34 mouse cellular contexts compared by ENCODE assay signal in the genomic region with DNA sequence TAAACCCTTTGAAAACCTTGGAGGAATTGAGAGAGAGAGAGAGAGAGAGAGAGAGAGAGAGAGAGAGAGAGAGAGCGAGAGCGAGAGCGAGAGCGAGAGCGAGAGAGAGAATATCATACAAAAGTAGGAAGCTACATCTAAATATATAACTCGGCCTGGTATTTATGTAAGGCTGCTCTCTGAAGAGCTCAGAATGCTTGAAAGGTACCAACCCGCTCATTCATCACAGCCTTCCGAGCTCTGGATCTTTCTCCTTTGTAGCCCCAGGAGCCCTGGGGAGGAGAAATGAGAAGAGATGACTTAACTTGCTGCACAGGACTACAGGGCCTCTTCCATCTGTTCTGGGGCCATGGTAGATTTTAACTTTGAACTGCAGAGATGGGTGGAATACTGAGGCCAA.
"Had no signal": no experiment of that assay in that cellular context is flagged by ENCODE, and none has a peak within 500 bp of the region (broad histone marks: within the 10 kb centered on the region; RNA-seq: fewer than 3 reads in every experiment).

No protein-coding gene starts in this region.

- H3K27ac ChIP-seq: heart, embryonic 10.5 days; heart, embryonic 13.5 days; heart, embryonic 15.5 days; hindbrain, embryonic 12.5 days; hindbrain, embryonic 13.5 days; hindbrain, embryonic 14.5 days; hindbrain, embryonic 15.5 days; hindbrain, postnatal 0 days; intestine, embryonic 15.5 days; kidney, embryonic 15.5 days; kidney, postnatal 0 days; layer of hippocampus, adult 2 months had no signal

- H3K4me3 ChIP-seq: heart, embryonic 10.5 days; heart, embryonic 12.5 days; heart, embryonic 13.5 days; heart, embryonic 15.5 days; hindbrain, embryonic 10.5 days; hindbrain, embryonic 12.5 days; hindbrain, embryonic 13.5 days; hindbrain, embryonic 15.5 days; intestine, embryonic 15.5 days; kidney, embryonic 15.5 days; layer of hippocampus, adult 2 months had no signal

- ATAC-seq: hindbrain, embryonic 16.5 days; hindbrain, postnatal 0 days; inflammation-experienced regulatory T-cells, adult 6 months; intestine, embryonic 15.5 days; intestine, embryonic 16.5 days; intestine, postnatal 0 days had no signal

- DNase-seq: heart, postnatal 10 days; heart, postnatal 14 days; heart, postnatal 36 days; heart, postnatal 4 days; kidney, adult 11 months; kidney, adult 18-20 months; kidney, adult 2 months; kidney, adult 8-10 months; kidney, adult 9 months; kidney, postnatal 10 days; kidney, postnatal 14 days; kidney, postnatal 25 days; kidney, postnatal 36 days; kidney, postnatal 4 days; layer of hippocampus, adult 9-11 months; layer of hippocampus, postnatal 36 days had no signal
